Mouse (Mus musculus): Measurements from ENCODE around the gene Olfr568.

Olfr568 gene

GRCm38 (mm10) chr7:102876822-102877221 lies at the start of gene Olfr568:
TSS of gene Olfr568 (plus strand) at chr7:102877122.
- no peak for DNase-seq

GRCm38 (mm10) chr7:102855807-102856206 lies 21.1 kb upstream of the Olfr568 start:
- no peak for DNase-seq

GRCm38 (mm10) chr7:102858665-102859064 lies 18.3 kb upstream of the Olfr568 start, which contains the start of gene Olfr566:
TSS of gene Olfr566 (minus strand) at chr7:102858765.
- no peak for DNase-seq

GRCm38 (mm10) chr7:102890782-102891181 lies 13.9 kb downstream of the Olfr568 start, which contains the start of gene Olfr569:
TSS of gene Olfr569 (minus strand) at chr7:102890882.
- no peak for DNase-seq

GRCm38 (mm10) chr7:102915261-102915660 lies 38.3 kb downstream of the Olfr568 start:
- no peak for DNase-seq

GRCm38 (mm10) chr7:102916405-102916804 lies 39.5 kb downstream of the Olfr568 start:
- DNase-seq, result no peak

GRCm38 (mm10) chr7:102917032-102917875 lies 40.3 kb downstream of the Olfr568 start, which contains the start of gene Olfr571:
TSS of gene Olfr571 (minus strand) at chr7:102917536.
- DNase-seq, result no peak

GRCm38 (mm10) chr7:102919632-102920031 lies 42.7 kb downstream of the Olfr568 start:
- DNase-seq, result peak; percentile 16

- DNase-seq, result no peak
Observed at GRCm38 (mm10) chr7:102924109-102924508, 47.2 kb downstream of the Olfr568 start, which contains the start of gene Olfr572. TSS of gene Olfr572 (plus strand) at chr7:102924409.

GRCm38 (mm10) chr7:102927105-102927504 lies 50.2 kb downstream of the Olfr568 start:
- DNase-seq, result no peak
